Mouse (Mus musculus): ENCODE data around the gene Ankrd53. TPM values are rescaled to one million over a fixed set of nuclear protein-coding genes. Genes with fewer than 3 reads are reported as not detected.

The Ankrd53 gene
- polyA plus RNA-seq, 1 experiment, result not detected

- TF ChIP-seq CTCF (IDR thresholded peaks at IDR 0.05; ENCODE audit: control insufficient read depth, insufficient read depth, low read length), result 0 out of 2 replicates have a peak, but pooled peaks have one; percentile 13
- peak; percentile 83 for TF ChIP-seq POLR2A (IDR thresholded peaks at IDR 0.05; ENCODE audit: borderline replicate concordance, control insufficient read depth, low read depth, low read length)
- Histone ChIP-seq H3K27ac (ENCODE audit: control insufficient read depth, insufficient read depth, low read depth, low read length, poor library complexity) (peak within 1 kb of the TSS; percentile 98), H3K4me3 (replicated peaks; ENCODE audit: control insufficient read depth, low read depth, low read length) (peak within 1 kb of the TSS; percentile 88), H3K4me1 (ENCODE audit: control insufficient read depth, insufficient read depth, low read length) (no peaks in the 10 kb centered on the region; the same call in 1 of the 2 replicates)
- WGBS, result under 1% methylated on average over 43 of the region's 43 CpGs
These were observed 32.4 kb downstream of the Ankrd53 start, which contains the start of gene Nagk for GRCm38 (mm10) chr6:83794760-83795296. Gene Nagk, plus strand, starts transcription at chr6:83794982.

GRCm38 (mm10) chr6:83795492-83795900 is 33.1 kb downstream of the Ankrd53 start:
- no peak for TF ChIP-seq POLR2A (IDR thresholded peaks at IDR 0.05; ENCODE audit: borderline replicate concordance, control insufficient read depth, low read depth, low read length)
- no peak for TF ChIP-seq CTCF (IDR thresholded peaks at IDR 0.05; ENCODE audit: control insufficient read depth, insufficient read depth, low read length)
- peak overlapping the region; percentile 98 for H3K27ac ChIP-seq (ENCODE audit: control insufficient read depth, insufficient read depth, low read depth, low read length, poor library complexity)
- 2% methylated on average over 13 of the region's 13 CpGs for WGBS
- H3K4me1 ChIP-seq (ENCODE audit: control insufficient read depth, insufficient read depth, low read length), result no peaks in the 10 kb centered on the region; the same call in 1 of the 2 replicates
- H3K4me3 ChIP-seq (replicated peaks; ENCODE audit: control insufficient read depth, low read depth, low read length), result peak overlapping the region; percentile 88

- no peak overlapping the region for H3K4me3 ChIP-seq (replicated peaks; ENCODE audit: control insufficient read depth, low read depth, low read length)
- TF ChIP-seq POLR2A (IDR thresholded peaks at IDR 0.05; ENCODE audit: borderline replicate concordance, control insufficient read depth, low read depth, low read length) (no peak), CTCF (IDR thresholded peaks at IDR 0.05; ENCODE audit: control insufficient read depth, insufficient read depth, low read length) (no peak)
- 72% methylated on average over 3 of the region's 3 CpGs for WGBS
- H3K4me1 ChIP-seq (ENCODE audit: control insufficient read depth, insufficient read depth, low read length), result no peaks in the 10 kb centered on the region; the same call in 1 of the 2 replicates
- no peak overlapping the region for H3K27ac ChIP-seq (ENCODE audit: control insufficient read depth, insufficient read depth, low read depth, low read length, poor library complexity)
These were observed 34.2 kb downstream of the Ankrd53 start for GRCm38 (mm10) chr6:83796686-83797085.

GRCm38 (mm10) chr6:83802033-83802432 is 39.6 kb downstream of the Ankrd53 start:
- no peak overlapping the region for H3K4me3 ChIP-seq (replicated peaks; ENCODE audit: control insufficient read depth, low read depth, low read length)
- H3K27ac ChIP-seq (ENCODE audit: control insufficient read depth, insufficient read depth, low read depth, low read length, poor library complexity), result no peak overlapping the region
- TF ChIP-seq POLR2A (IDR thresholded peaks at IDR 0.05; ENCODE audit: borderline replicate concordance, control insufficient read depth, low read depth, low read length), result no peak
- no peak for TF ChIP-seq CTCF (IDR thresholded peaks at IDR 0.05; ENCODE audit: control insufficient read depth, insufficient read depth, low read length)
- WGBS, result 84% methylated on average over 5 of the region's 5 CpGs
- no peaks in the 10 kb centered on the region for H3K4me1 ChIP-seq (ENCODE audit: control insufficient read depth, insufficient read depth, low read length)

- H3K4me3 ChIP-seq (replicated peaks; ENCODE audit: control insufficient read depth, low read depth, low read length), result no peak overlapping the region
- TF ChIP-seq CTCF (IDR thresholded peaks at IDR 0.05; ENCODE audit: control insufficient read depth, insufficient read depth, low read length) (no peak), POLR2A (IDR thresholded peaks at IDR 0.05; ENCODE audit: borderline replicate concordance, control insufficient read depth, low read depth, low read length) (no peak)
- H3K4me1 ChIP-seq (ENCODE audit: control insufficient read depth, insufficient read depth, low read length), result no peaks in the 10 kb centered on the region
- no peak overlapping the region for H3K27ac ChIP-seq (ENCODE audit: control insufficient read depth, insufficient read depth, low read depth, low read length, poor library complexity)
- WGBS, result 76% methylated on average over 3 of the region's 3 CpGs
These were observed 40.4 kb downstream of the Ankrd53 start for GRCm38 (mm10) chr6:83802846-83803245.

GRCm38 (mm10) chr6:83815801-83816200 is 53.4 kb downstream of the Ankrd53 start:
- whole genome bisulfite sequencing, result 87% methylated on average over 3 of the region's 3 CpGs
- TF ChIP-seq POLR2A (IDR thresholded peaks at IDR 0.05; ENCODE audit: borderline replicate concordance, control insufficient read depth, low read depth, low read length), result no peak
- TF ChIP-seq CTCF (IDR thresholded peaks at IDR 0.05; ENCODE audit: control insufficient read depth, insufficient read depth, low read length), result no peak
- no peak overlapping the region for H3K27ac ChIP-seq (ENCODE audit: control insufficient read depth, insufficient read depth, low read depth, low read length, poor library complexity)
- H3K4me3 ChIP-seq (replicated peaks; ENCODE audit: control insufficient read depth, low read depth, low read length), result no peak overlapping the region
- H3K4me1 ChIP-seq (ENCODE audit: control insufficient read depth, insufficient read depth, low read length), result no peaks in the 10 kb centered on the region

Other genes with a start within 250 kb of the Ankrd53 start
- 3.2 TPM in 1 of 2 replicates, not detected in the other for gene Actg2, start 226.4 kb upstream of the Ankrd53 start, polyA plus RNA-seq (2011; ENCODE audit: insufficient read depth, insufficient read length, low replicate concordance, missing spikeins)
- gene Stambp, start 189.9 kb upstream of the Ankrd53 start, polyA plus RNA-seq (2011; ENCODE audit: insufficient read depth, insufficient read length, low replicate concordance, missing spikeins), result 5.0 and 14.6 TPM in 2 replicates
- gene Clec4f, start 106.5 kb upstream of the Ankrd53 start, polyA plus RNA-seq (2011; ENCODE audit: insufficient read depth, insufficient read length, low replicate concordance, missing spikeins), result 1.6 TPM in 1 of 2 replicates, not detected in the other
- not detected in 2 replicates for gene Cd207, start 84.8 kb upstream of the Ankrd53 start, polyA plus RNA-seq (2011; ENCODE audit: insufficient read depth, insufficient read length, low replicate concordance, missing spikeins)
- gene Vax2, start 51.4 kb upstream of the Ankrd53 start, polyA plus RNA-seq (2011; ENCODE audit: insufficient read depth, insufficient read length, low replicate concordance, missing spikeins), result not detected in 2 replicates
- not detected in 2 replicates for gene Atp6v1b1, start 19.7 kb upstream of the Ankrd53 start, polyA plus RNA-seq (2011; ENCODE audit: insufficient read depth, insufficient read length, low replicate concordance, missing spikeins)
- 23.5 and 30.4 TPM in 2 replicates for gene Tex261, start 13.2 kb downstream of the Ankrd53 start, polyA plus RNA-seq (2011; ENCODE audit: insufficient read depth, insufficient read length, low replicate concordance, missing spikeins)
- gene Nagk, start 32.3 kb downstream of the Ankrd53 start, polyA plus RNA-seq (2011; ENCODE audit: insufficient read depth, insufficient read length, low replicate concordance, missing spikeins), result 35.4 and 59.8 TPM in 2 replicates
- 3.0 and 9.7 TPM in 2 replicates for gene Paip2b, start 69.1 kb downstream of the Ankrd53 start, polyA plus RNA-seq (2011; ENCODE audit: insufficient read depth, insufficient read length, low replicate concordance, missing spikeins)
- gene Zfp638, start 104.5 kb downstream of the Ankrd53 start, polyA plus RNA-seq (2011; ENCODE audit: insufficient read depth, insufficient read length, low replicate concordance, missing spikeins), result 31.7 and 64.9 TPM in 2 replicates
- gene Dysf, start 245.9 kb downstream of the Ankrd53 start, polyA plus RNA-seq (2011; ENCODE audit: insufficient read depth, insufficient read length, low replicate concordance, missing spikeins), result 4.9 and 8.9 TPM in 2 replicates

All from bone marrow, adult 2 months (tissue).